Mouse (Mus musculus) intestine, embryonic 15.5 days (tissue): ENCODE data around the gene Ptpn5. TPM values are rescaled to one million over a fixed set of nuclear protein-coding genes. Genes with fewer than 3 reads are reported as not detected.

Source experiments
- ATAC-seq: fragments of 200-750 bp; cut with Nextera tagmentation; 2 replicates; pipeline ENCODE4 v1.8.0; 2017; ENCODE audit warnings: moderate TSS enrichment, moderate library complexity
- H3K27ac ChIP-seq: fragments of 300-500 bp; sonication (generic); 2 replicates; pipeline ENCODE4 v1.5.1; 2015; ENCODE audit warnings: mild to moderate bottlenecking, inconsistent platforms
- H3K27me3 ChIP-seq: fragments of 300-500 bp; sonication (generic); replicated peaks from 2 replicates; pipeline ENCODE4 v1.6.1; 2015; ENCODE audit warnings: inconsistent platforms
- H3K36me3 ChIP-seq: fragments of 300-500 bp; sonication (generic); 2 replicates; pipeline ENCODE4 v1.6.1; 2015; ENCODE audit warnings: inconsistent platforms
- H3K4me1 ChIP-seq: fragments of 300-500 bp; sonication (generic); replicated peaks from 2 replicates; pipeline ENCODE4 v1.6.1; 2015; ENCODE audit warnings: inconsistent platforms
- H3K4me2 ChIP-seq: fragments of 300-500 bp; sonication (generic); replicated peaks from 2 replicates; pipeline ENCODE4 v1.6.1; 2015; ENCODE audit warnings: mild to moderate bottlenecking, inconsistent platforms
- H3K4me3 ChIP-seq: fragments of 300-500 bp; sonication (generic); replicated peaks from 2 replicates; pipeline ENCODE4 v1.5.1; 2015; ENCODE audit warnings: inconsistent platforms
- H3K9ac ChIP-seq: fragments of 300-500 bp; sonication (generic); 2 replicates; pipeline ENCODE4 v1.6.1; 2015; ENCODE audit warnings: inconsistent platforms
- H3K9me3 ChIP-seq: fragments of 300-500 bp; sonication (generic); 2 replicates; pipeline ENCODE4 v1.6.1; 2016; ENCODE audit warnings: inconsistent platforms
- WGBS: fragments of 180-500 bp; shearing (Covaris S2); methylation state at CpG from one replicate; pipeline ENCODE4 v1.1.7; 2015; 5-methylcytosine and 5-hydroxymethylcytosine counted together
- polyA plus RNA-seq: library from polyadenylated mRNA; unstranded; fragments of >200 nt; fragmentation: Nextera tagmentation; extraction: Ambion mirVana; gene quantifications from 2 replicates; pipeline ENCODE4 v1.2.1, GENCODE M21; 2015

Gene Ptpn5
- polyA plus RNA-seq, 1 experiment from 2014 or later: 2.0 TPM

GRCm38 (mm10) chr7:47052276-47052675, 81.2 kb downstream of the Ptpn5 start:
- peak overlapping the region; percentile 88 for H3K4me2 ChIP-seq
- H3K9me3 ChIP-seq: no peaks in the 10 kb centered on the region
- H3K36me3 ChIP-seq: 0 out of 2 replicates have a peak, but pooled peaks cover 8% of the 10 kb centered on the region
- H3K27ac ChIP-seq: peak overlapping the region; percentile 99
- H3K4me1 ChIP-seq: peaks cover 19% of the 10 kb centered on the region
- H3K27me3 ChIP-seq: no peaks in the 10 kb centered on the region
- 24% methylated on average over 3 of the region's 3 CpGs for WGBS
- H3K4me3 ChIP-seq: peak overlapping the region; percentile 93; the same call in 1 of the 2 replicates
- no peak for ATAC-seq
- H3K9ac ChIP-seq: 0 out of 2 replicates have a peak overlapping the region, but pooled peaks have one; percentile 3

GRCm38 (mm10) chr7:47051404-47052151, 81.9 kb downstream of the Ptpn5 start:
- Histone ChIP-seq H3K36me3 (0 out of 2 replicates have a peak, but pooled peaks cover 8% of the 10 kb centered on the region), H3K4me1 (peaks cover 19% of the 10 kb centered on the region), H3K4me3 (peak overlapping the region; percentile 93), H3K27me3 (no peaks in the 10 kb centered on the region), H3K9ac (0 out of 2 replicates have a peak overlapping the region, but pooled peaks have one; percentile 84), H3K9me3 (no peaks in the 10 kb centered on the region), H3K4me2 (peak overlapping the region; percentile 88), H3K27ac (peak overlapping the region; percentile 99)
- peak; percentile 52 for ATAC-seq
- 0% methylated on average over 2 of the region's 2 CpGs for WGBS

- H3K4me1 ChIP-seq: peaks cover 19% of the 10 kb centered on the region
- H3K9ac ChIP-seq: peak overlapping the region; percentile 84
- under 1% methylated on average over 34 of the region's 34 CpGs for WGBS
- ATAC-seq: peak; percentile 66
- H3K9me3 ChIP-seq: no peaks in the 10 kb centered on the region
- peak overlapping the region; percentile 99 for H3K27ac ChIP-seq
- peak overlapping the region; percentile 93 for H3K4me3 ChIP-seq
- peak overlapping the region; percentile 88 for H3K4me2 ChIP-seq
- H3K36me3 ChIP-seq: 0 out of 2 replicates have a peak, but pooled peaks cover 8% of the 10 kb centered on the region
- H3K27me3 ChIP-seq: no peaks in the 10 kb centered on the region
Measured at GRCm38 (mm10) chr7:47050766-47051165, 82.7 kb downstream of the Ptpn5 start.

DNA sequence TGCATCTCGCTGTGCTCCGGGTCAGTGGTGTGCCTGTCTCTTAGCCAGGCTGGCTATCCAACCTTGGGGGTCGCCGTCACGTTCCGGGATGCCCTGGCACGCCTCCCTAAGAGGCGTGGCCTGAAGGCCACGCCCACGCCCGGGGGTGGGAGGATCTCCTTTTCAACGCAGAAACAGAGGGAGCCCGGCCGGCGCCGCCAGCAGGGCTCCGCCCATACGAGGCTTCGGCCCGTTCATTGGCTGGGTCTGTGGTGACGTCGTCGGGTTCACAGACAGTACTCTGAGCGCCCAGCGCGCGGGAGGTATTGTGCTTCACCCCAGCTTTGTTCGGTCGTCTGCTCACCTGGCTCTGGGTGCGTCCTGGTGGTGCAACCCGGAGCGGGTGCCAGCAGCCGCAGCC, 83.1 kb downstream of the Ptpn5 start, which contains the start of gene Tmem86a:
Gene Tmem86a, plus strand, starts transcription at position 236 of the 400 bp plus-strand sequence.
- under 1% methylated on average over 33 of the region's 33 CpGs for WGBS
- peak within 1 kb of the TSS; percentile 93 for H3K4me3 ChIP-seq
- 0 out of 2 replicates have a peak, but pooled peaks cover 8% of the 10 kb centered on the region for H3K36me3 ChIP-seq
- H3K9me3 ChIP-seq: no peaks in the 10 kb centered on the region
- no peaks in the 10 kb centered on the region for H3K27me3 ChIP-seq
- peaks cover 19% of the 10 kb centered on the region for H3K4me1 ChIP-seq
- H3K27ac ChIP-seq: peak within 1 kb of the TSS; percentile 99
- ATAC-seq: peak; percentile 98
- peak within 1 kb of the TSS; percentile 84 for H3K9ac ChIP-seq
- peak within 1 kb of the TSS; percentile 88 for H3K4me2 ChIP-seq

DNA sequence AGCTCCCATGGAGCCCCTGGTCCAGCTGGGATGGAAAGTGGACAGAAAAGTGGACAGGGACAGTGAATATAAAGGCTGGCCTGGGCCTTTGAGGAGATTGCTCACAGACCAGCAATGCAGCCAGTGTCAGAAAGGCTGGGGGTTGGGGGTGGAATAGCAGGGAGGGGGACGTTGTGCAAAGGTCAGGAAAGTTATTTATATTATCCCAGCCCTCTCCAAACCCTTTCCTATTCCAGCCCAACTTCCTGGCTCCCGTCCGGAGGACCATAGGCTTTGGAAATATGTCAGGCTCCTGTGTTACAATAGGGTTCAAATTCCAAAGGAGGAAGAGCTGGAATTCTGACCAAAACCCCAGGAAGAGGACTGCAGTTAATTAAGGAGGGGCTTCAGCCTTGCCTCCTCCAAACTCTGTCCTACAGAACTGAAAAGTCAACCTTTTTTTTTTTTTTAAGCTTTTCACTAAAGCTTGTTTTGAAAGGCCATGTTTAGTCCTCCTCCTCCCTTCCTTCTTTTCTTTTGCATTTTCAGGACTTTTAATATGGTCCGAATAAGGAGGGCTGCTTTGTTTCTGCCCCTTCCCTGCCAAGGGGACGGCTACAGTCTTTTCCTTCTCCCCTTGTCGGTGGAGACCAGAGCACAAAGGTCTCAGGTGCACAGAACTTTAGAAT, 90.5 kb downstream of the Ptpn5 start:
- Histone ChIP-seq H3K27ac (peak overlapping the region; percentile 33; the same call in 1 of the 2 replicates), H3K36me3 (no peaks in the 10 kb centered on the region), H3K9me3 (no peaks in the 10 kb centered on the region), H3K27me3 (no peaks in the 10 kb centered on the region), H3K4me2 (no peak overlapping the region), H3K4me1 (peaks cover 8% of the 10 kb centered on the region), H3K4me3 (no peak overlapping the region), H3K9ac (no peak overlapping the region)
- ATAC-seq: peak; percentile 77
- 27% methylated on average over 6 of the region's 6 CpGs for WGBS

DNA sequence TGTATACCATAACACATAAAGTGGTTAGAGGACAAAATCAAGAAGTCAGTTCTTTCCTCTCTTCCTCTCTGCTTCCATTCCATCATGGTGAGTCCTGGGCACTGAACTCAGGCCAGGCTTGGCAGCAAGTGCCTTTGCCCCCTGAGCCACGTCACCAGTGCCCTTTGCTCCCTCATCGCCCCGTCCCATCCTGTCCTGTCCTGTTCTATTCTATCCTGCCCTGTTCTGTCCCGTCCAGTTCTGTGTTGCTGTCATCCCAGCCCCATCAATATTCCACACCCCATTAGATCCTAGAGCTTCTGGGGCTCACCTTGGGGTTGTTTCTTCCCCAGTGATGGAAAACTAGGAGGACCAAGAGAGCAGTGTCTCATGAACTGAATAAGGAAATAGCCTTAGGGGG, 91.4 kb downstream of the Ptpn5 start:
- 83% methylated on average over 4 of the region's 4 CpGs for WGBS
- Histone ChIP-seq H3K36me3 (no peaks in the 10 kb centered on the region), H3K9me3 (no peaks in the 10 kb centered on the region), H3K27ac (peak overlapping the region; percentile 33; the same call in 1 of the 2 replicates), H3K4me2 (no peak overlapping the region), H3K27me3 (no peaks in the 10 kb centered on the region), H3K9ac (no peak overlapping the region), H3K4me1 (peaks cover 8% of the 10 kb centered on the region), H3K4me3 (no peak overlapping the region)
- ATAC-seq: peak; percentile 48; the same call in 1 of the 2 replicates

- no peak overlapping the region for H3K9ac ChIP-seq
- no peaks in the 10 kb centered on the region for H3K27me3 ChIP-seq
- ATAC-seq: no peak
- H3K27ac ChIP-seq: no peak overlapping the region
- 87% methylated on average over 3 of the region's 3 CpGs for WGBS
- no peak overlapping the region for H3K4me3 ChIP-seq
- H3K4me2 ChIP-seq: no peak overlapping the region
- peaks cover 8% of the 10 kb centered on the region for H3K4me1 ChIP-seq
- no peaks in the 10 kb centered on the region for H3K9me3 ChIP-seq
- no peaks in the 10 kb centered on the region for H3K36me3 ChIP-seq
Measured at GRCm38 (mm10) chr7:47041706-47042105, 91.8 kb downstream of the Ptpn5 start.

- H3K4me3 ChIP-seq: no peak overlapping the region
- no peaks in the 10 kb centered on the region for H3K36me3 ChIP-seq
- H3K4me1 ChIP-seq: no peaks in the 10 kb centered on the region
- H3K9me3 ChIP-seq: no peaks in the 10 kb centered on the region
- H3K27me3 ChIP-seq: no peaks in the 10 kb centered on the region
- H3K27ac ChIP-seq: no peak overlapping the region
- H3K4me2 ChIP-seq: no peak overlapping the region
- H3K9ac ChIP-seq: no peak overlapping the region
- WGBS: 75% methylated on average over 8 of the region's 8 CpGs
- ATAC-seq: no peak
Measured at GRCm38 (mm10) chr7:47035426-47035825, 98.1 kb downstream of the Ptpn5 start.

DNA sequence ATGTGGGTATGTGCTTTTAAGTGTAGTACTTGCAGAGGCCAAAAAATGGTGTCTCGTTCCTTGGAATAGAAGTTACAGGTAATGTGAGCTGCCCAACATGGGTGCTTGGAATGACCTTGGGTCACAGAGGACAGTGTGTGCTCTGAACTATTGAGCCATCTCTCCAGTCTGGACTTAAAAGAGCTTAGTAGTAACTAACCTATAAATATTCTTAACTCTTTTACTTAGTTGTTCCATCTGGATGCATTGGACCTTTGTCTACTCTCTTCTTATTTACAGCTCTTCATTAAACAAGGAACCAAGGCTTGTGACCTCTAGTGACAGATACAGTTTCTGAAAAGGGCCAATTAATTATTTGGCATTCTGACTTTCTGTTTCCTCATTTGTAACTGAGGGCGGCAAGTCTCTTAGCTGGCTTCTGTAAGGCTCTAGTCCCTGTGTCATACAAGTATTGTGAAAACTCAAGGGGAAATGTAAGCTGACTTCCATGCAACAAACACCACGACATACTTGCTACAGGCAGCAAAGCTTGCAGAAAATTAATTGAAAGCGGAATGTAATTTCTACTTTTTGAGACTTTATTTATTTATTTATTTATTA, 98.6 kb downstream of the Ptpn5 start:
- H3K27ac ChIP-seq: no peak overlapping the region
- H3K4me1 ChIP-seq: no peaks in the 10 kb centered on the region
- H3K9ac ChIP-seq: no peak overlapping the region
- no peaks in the 10 kb centered on the region for H3K36me3 ChIP-seq
- ATAC-seq: no peak
- WGBS: 88% methylated on average over 4 of the region's 4 CpGs
- H3K4me2 ChIP-seq: no peak overlapping the region
- no peak overlapping the region for H3K4me3 ChIP-seq
- H3K9me3 ChIP-seq: no peaks in the 10 kb centered on the region
- H3K27me3 ChIP-seq: no peaks in the 10 kb centered on the region

DNA sequence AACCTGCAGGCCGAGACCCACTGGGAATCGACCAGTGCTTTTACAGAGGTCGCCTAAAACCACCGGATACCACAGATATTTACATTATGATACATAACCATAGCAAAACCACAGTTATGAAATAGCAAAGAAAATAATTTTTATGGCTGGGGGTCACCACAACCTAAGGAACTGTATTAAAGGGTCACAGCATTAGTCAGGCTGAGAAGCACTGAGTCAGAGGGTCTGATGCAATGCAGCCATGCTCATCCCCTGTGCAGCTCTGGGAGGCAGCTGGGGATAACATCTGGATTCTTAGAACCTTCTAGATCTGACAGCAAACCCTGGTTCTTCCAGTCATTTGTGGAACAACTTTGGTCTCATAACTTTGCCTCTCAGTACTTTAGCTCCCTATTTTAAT, 102.1 kb downstream of the Ptpn5 start:
- Histone ChIP-seq H3K4me2 (no peak overlapping the region), H3K9ac (no peak overlapping the region), H3K36me3 (no peaks in the 10 kb centered on the region), H3K4me3 (no peak overlapping the region), H3K4me1 (no peaks in the 10 kb centered on the region), H3K9me3 (no peaks in the 10 kb centered on the region), H3K27me3 (no peaks in the 10 kb centered on the region), H3K27ac (no peak overlapping the region)
- 82% methylated on average over 4 of the region's 4 CpGs for WGBS
- ATAC-seq: no peak

- Histone ChIP-seq H3K4me3 (no peak overlapping the region), H3K4me2 (no peak overlapping the region), H3K27me3 (no peaks in the 10 kb centered on the region), H3K4me1 (no peaks in the 10 kb centered on the region), H3K9ac (no peak overlapping the region), H3K36me3 (no peaks in the 10 kb centered on the region), H3K27ac (no peak overlapping the region), H3K9me3 (no peaks in the 10 kb centered on the region)
- 84% methylated on average over 9 of the region's 9 CpGs for WGBS
- no peak for ATAC-seq
Measured at GRCm38 (mm10) chr7:47030517-47031193, 102.8 kb downstream of the Ptpn5 start.
